Mouse (Mus musculus) hindbrain, embryonic 13.5 days (tissue): ENCODE results near the gene Pcf11. TPM values are rescaled to one million over a fixed set of nuclear protein-coding genes. Genes with fewer than 3 reads are reported as not detected.

Source experiments
- ATAC-seq: fragments of 200-750 bp; cut with Nextera tagmentation; 2 replicates; pipeline ENCODE4 v1.8.0; 2017; ENCODE audit warnings: moderate TSS enrichment; ENCODE audit not compliant: low FRiP score
- H3K27ac ChIP-seq: fragments of 300-500 bp; sonication (generic); 2 replicates; pipeline ENCODE4 v1.5.1; 2015; ENCODE audit warnings: inconsistent platforms, mild to moderate bottlenecking, moderate library complexity
- H3K27me3 ChIP-seq: fragments of 300-500 bp; sonication (generic); 2 replicates; pipeline ENCODE4 v1.6.1; 2015; ENCODE audit warnings: mild to moderate bottlenecking, inconsistent platforms
- H3K36me3 ChIP-seq: fragments of 300-500 bp; sonication (generic); 2 replicates; pipeline ENCODE4 v1.6.1; 2015; ENCODE audit warnings: mild to moderate bottlenecking, inconsistent platforms
- H3K4me1 ChIP-seq: fragments of 300-500 bp; sonication (generic); replicated peaks from 2 replicates; pipeline ENCODE4 v1.6.1; 2015; ENCODE audit warnings: inconsistent platforms
- H3K4me2 ChIP-seq: fragments of 300-500 bp; sonication (generic); 2 replicates; pipeline ENCODE4 v1.6.1; 2015; ENCODE audit warnings: inconsistent platforms, mild to moderate bottlenecking, moderate library complexity
- H3K4me3 ChIP-seq: fragments of 300-500 bp; sonication (generic); 2 replicates; pipeline ENCODE4 v1.5.1; 2015; ENCODE audit warnings: mild to moderate bottlenecking, inconsistent platforms
- H3K9ac ChIP-seq: fragments of 300-500 bp; sonication (generic); 2 replicates; pipeline ENCODE4 v1.6.1; 2015; ENCODE audit warnings: mild to moderate bottlenecking, inconsistent platforms
- H3K9me3 ChIP-seq: fragments of 300-500 bp; sonication (generic); 2 replicates; pipeline ENCODE4 v1.6.1; 2016; ENCODE audit warnings: inconsistent platforms
- WGBS: fragments of 180-500 bp; shearing (Covaris S2); methylation state at CpG from one replicate; pipeline ENCODE4 v1.1.7; 2015; 5-methylcytosine and 5-hydroxymethylcytosine counted together
- polyA plus RNA-seq: library from polyadenylated mRNA; unstranded; fragments of >200 nt; fragmentation: Nextera tagmentation; extraction: Ambion mirVana; gene quantifications from 2 replicates; pipeline ENCODE4 v1.2.1, GENCODE M21; 2015

The Pcf11 gene
- polyA plus RNA-seq = 22.2 and 23.1 TPM in 2 replicates

DNA sequence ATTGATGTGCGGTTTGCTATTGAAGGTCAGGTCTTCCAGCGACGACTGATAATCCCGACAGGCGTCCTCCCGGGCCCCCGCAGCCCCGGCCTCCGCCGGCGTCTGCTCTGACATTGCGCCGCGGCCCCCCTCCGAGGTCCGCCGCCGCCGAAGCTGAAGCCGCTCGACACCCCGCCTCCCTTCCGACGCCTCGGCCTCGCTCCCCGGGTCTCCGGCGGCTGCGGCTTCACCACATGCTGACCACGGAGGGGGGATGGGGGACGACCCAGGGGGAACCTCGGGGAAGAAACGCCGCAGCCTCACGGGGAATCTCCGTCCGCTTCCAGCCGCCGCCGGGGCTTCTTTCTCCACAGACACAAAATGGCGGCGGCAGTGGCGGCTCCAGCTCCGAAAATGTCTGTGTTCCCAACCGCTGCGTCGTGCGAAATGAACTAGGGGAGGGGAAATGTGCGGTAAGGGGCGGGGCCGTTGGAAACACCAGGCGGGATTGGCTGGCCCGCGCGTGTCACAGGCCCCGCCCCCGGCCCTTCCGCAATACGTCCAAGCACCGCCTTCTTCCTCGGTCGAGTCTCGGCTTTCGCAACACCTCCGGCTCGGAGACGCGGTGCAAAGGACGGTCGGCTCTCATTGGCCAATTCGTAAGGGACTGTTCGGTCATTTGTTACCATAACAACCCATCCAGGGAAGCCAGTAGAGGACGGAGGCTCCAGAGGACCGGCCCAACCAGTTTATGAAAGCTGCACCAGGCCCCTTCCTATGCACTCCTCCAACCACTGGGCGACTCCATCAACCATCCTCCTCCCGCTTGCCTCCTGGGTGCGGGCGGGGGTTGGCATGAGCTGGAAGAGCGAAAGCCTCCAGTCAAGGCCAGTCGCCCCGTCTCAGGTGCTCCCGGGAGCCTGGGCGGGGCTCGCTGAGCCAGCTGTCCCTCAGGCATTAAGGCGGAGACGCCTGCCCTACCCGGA lies at the start of gene Pcf11:
Pcf11 (minus strand) TSS at position 428 of the 965 bp plus-strand sequence.
- H3K4me1 ChIP-seq = peaks cover 19% of the 10 kb centered on the region
- under 1% methylated on average over 88 of the region's 88 CpGs for WGBS
- H3K9me3 ChIP-seq = no peaks in the 10 kb centered on the region
- no peaks in the 10 kb centered on the region for H3K27me3 ChIP-seq
- H3K4me2 ChIP-seq = peak within 1 kb of the TSS; percentile 86
- H3K27ac ChIP-seq = peak within 1 kb of the TSS; percentile 99
- ATAC-seq = peak; percentile 99
- H3K9ac ChIP-seq = peak within 1 kb of the TSS; percentile 97
- H3K36me3 ChIP-seq = 0 out of 2 replicates have a peak, but pooled peaks cover 3% of the 10 kb centered on the region
- peak within 1 kb of the TSS; percentile 99 for H3K4me3 ChIP-seq

DNA sequence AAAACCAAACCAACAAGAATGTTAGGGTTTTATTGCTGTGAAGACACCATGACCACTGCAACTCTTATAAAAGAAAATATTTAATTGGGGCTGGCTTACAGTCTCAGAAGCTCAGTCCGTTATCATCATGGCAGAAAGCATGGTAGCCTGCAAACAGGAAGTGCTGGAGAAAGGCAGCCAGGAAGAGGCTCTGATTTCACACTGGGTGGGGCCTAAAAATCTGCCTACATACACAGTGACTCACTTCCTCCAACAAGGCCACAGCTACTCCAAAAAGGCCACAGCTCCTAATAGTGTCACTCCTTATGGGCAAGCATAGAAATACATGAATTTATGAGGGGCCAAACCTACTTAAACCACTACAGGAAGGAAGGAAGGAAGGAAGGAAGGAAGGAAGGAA lies 45.3 kb upstream of the Pcf11 start:
- Histone ChIP-seq H3K4me1 (no peaks in the 10 kb centered on the region), H3K4me2 (no peak overlapping the region), H3K9me3 (no peaks in the 10 kb centered on the region), H3K27ac (no peak overlapping the region), H3K27me3 (no peaks in the 10 kb centered on the region), H3K9ac (no peak overlapping the region), H3K4me3 (no peak overlapping the region), H3K36me3 (no peaks in the 10 kb centered on the region)
- WGBS = 87% methylated on average over 1 of the region's 1 CpGs
- no peak for ATAC-seq

DNA sequence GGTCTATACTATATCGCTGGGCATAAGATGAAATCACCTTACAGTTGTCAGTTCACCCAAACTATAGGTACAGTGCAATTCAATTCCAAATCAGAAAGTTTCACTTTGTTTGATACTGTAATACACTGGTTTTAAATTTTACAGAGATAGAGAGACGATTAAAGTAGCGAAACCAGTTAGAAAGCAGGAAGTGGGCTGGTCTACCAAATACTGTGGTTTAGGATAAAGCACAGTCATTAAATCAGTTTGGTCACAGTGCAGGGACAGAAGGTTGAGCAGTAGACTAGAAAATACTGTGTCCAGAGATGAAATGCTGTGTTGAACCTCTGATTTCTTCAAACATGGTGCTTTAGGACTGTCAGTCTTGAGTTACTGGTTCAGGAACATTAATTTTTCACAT lies 41.9 kb upstream of the Pcf11 start:
- 90% methylated on average over 3 of the region's 3 CpGs for WGBS
- H3K4me3 ChIP-seq = no peak overlapping the region
- no peak overlapping the region for H3K4me2 ChIP-seq
- ATAC-seq = no peak
- no peak overlapping the region for H3K9ac ChIP-seq
- no peaks in the 10 kb centered on the region for H3K9me3 ChIP-seq
- no peaks in the 10 kb centered on the region for H3K27me3 ChIP-seq
- H3K27ac ChIP-seq = no peak overlapping the region
- no peaks in the 10 kb centered on the region for H3K36me3 ChIP-seq
- H3K4me1 ChIP-seq = 0 out of 2 replicates have a peak, but pooled peaks cover 2% of the 10 kb centered on the region

DNA sequence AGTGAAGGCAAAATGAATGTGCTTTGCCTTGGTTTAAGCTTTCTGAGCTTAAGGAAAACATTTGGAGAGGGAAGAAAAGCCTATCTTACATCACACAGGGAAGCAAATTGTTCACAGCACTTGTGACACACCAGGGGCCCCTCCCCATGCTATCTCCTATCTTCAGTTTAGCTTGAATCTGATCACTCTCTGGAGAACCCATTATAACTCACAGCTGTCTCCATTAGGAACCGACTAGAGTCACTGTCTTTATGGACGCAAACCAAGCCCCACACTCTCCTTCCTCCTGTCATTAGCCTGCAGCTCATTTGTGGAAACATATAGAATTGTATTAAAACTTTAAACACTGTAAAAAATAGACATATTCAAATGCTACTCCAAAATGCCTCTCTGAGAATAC lies 39.8 kb upstream of the Pcf11 start:
- WGBS = 44% methylated on average over 2 of the region's 2 CpGs

DNA sequence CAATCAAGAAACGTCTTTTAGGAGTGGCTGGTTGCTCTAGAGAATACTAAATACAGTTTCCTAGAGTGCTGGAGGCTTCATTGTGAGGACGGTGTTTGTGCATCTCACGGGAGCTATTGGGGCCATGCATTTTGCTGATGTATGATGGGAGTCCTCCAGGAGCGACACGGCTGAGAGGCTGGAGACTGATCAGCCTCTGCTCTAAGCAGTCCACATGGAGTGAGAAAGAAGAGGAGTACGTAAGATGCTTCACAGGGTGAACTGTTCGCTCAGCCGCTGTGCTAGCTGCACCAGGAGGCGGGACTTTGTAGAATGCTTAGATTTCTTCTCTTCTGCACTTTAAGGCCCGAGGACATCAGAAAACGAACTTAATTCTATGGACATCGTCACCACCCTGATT lies 37.0 kb upstream of the Pcf11 start:
- Histone ChIP-seq H3K27ac (no peak overlapping the region), H3K9ac (no peak overlapping the region), H3K4me3 (no peak overlapping the region), H3K4me2 (no peak overlapping the region), H3K27me3 (no peaks in the 10 kb centered on the region), H3K36me3 (no peaks in the 10 kb centered on the region), H3K4me1 (0 out of 2 replicates have a peak, but pooled peaks cover 3% of the 10 kb centered on the region), H3K9me3 (no peaks in the 10 kb centered on the region)
- no peak for ATAC-seq
- WGBS = 69% methylated on average over 12 of the region's 12 CpGs

More for the DNA sequence above, 39.8 kb upstream of the Pcf11 start:
- Histone ChIP-seq H3K9me3 (no peaks in the 10 kb centered on the region), H3K9ac (no peak overlapping the region), H3K4me2 (no peak overlapping the region), H3K36me3 (no peaks in the 10 kb centered on the region), H3K4me1 (0 out of 2 replicates have a peak, but pooled peaks cover 3% of the 10 kb centered on the region), H3K4me3 (no peak overlapping the region), H3K27ac (no peak overlapping the region), H3K27me3 (no peaks in the 10 kb centered on the region)
- ATAC-seq = no peak

DNA sequence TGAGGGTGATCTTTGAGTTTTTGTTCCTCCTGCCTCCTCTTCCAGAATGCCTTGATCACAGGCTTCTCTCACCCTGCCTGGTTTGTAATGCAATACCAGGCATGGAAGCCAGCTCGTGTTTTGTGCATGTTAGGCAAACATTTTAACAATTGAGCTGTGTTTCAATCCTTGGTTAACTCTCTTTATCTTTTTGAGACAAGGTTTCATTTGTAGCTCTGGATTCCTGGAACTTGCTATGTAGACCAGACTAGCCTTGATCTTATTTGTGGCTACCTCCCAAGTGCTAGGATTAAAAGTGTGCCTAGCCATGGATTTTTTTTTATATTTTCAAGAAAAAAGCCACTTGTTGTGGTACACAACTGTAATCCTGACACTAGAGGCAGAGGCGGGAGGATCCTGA lies 35.8 kb upstream of the Pcf11 start:
- H3K27me3 ChIP-seq = no peaks in the 10 kb centered on the region
- no peaks in the 10 kb centered on the region for H3K36me3 ChIP-seq
- H3K9ac ChIP-seq = no peak overlapping the region
- H3K9me3 ChIP-seq = no peaks in the 10 kb centered on the region
- H3K27ac ChIP-seq = no peak overlapping the region
- WGBS = 71% methylated on average over 2 of the region's 2 CpGs
- ATAC-seq = no peak
- 0 out of 2 replicates have a peak, but pooled peaks cover 3% of the 10 kb centered on the region for H3K4me1 ChIP-seq
- no peak overlapping the region for H3K4me2 ChIP-seq
- no peak overlapping the region for H3K4me3 ChIP-seq

DNA sequence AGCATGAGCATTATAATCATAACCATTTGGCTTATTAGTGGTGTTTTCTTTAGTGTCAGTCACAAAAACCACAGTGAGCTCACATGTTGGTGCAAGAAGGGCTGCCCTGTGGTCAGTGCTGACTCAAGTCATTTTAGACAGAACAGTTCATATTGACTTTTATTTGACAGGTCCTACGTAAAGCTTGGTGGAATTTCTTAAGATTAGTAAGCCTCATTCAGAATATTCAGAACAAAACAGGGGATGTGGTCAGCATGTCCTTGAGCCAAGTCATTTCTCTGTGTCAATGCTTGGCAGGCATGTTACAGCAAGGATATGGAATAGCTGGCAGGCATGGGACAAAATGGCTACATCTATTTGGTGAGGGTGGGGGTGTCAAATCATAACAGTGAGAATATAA lies 33.9 kb upstream of the Pcf11 start:
- ATAC-seq = no peak

DNA sequence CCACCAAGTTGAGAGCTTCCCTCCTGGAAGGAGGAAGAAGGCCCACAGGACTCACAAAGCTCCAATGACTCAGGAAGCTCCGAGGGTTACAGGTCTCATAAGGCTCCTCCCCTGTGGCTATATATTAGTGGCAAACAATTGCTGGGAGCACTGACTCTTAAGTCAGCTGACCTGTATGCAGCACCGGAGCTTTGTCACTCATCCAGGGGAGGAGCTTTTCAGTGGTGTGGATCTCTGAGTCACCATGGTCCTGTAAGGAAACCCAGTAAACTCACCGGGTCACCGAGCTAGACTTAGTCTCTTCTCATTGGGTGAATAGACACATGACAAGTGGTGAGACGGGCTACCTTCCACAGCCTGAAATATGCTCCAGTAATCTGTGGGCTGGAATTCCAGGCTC lies 29.0 kb upstream of the Pcf11 start:
- Histone ChIP-seq H3K4me1 (0 out of 2 replicates have a peak, but pooled peaks cover 3% of the 10 kb centered on the region), H3K4me3 (no peak overlapping the region), H3K36me3 (no peaks in the 10 kb centered on the region), H3K9ac (no peak overlapping the region), H3K4me2 (no peak overlapping the region), H3K27ac (no peak overlapping the region), H3K27me3 (no peaks in the 10 kb centered on the region), H3K9me3 (no peaks in the 10 kb centered on the region)
- ATAC-seq = no peak
- WGBS = 83% methylated on average over 5 of the region's 5 CpGs

More for the DNA sequence above, 33.9 kb upstream of the Pcf11 start:
- WGBS = 89% methylated on average over 1 of the region's 1 CpGs
- H3K36me3 ChIP-seq = no peaks in the 10 kb centered on the region
- H3K27ac ChIP-seq = no peak overlapping the region
- no peak overlapping the region for H3K4me3 ChIP-seq
- no peaks in the 10 kb centered on the region for H3K27me3 ChIP-seq
- H3K4me2 ChIP-seq = no peak overlapping the region
- H3K9me3 ChIP-seq = no peaks in the 10 kb centered on the region
- no peak overlapping the region for H3K9ac ChIP-seq
- 0 out of 2 replicates have a peak, but pooled peaks cover 3% of the 10 kb centered on the region for H3K4me1 ChIP-seq

DNA sequence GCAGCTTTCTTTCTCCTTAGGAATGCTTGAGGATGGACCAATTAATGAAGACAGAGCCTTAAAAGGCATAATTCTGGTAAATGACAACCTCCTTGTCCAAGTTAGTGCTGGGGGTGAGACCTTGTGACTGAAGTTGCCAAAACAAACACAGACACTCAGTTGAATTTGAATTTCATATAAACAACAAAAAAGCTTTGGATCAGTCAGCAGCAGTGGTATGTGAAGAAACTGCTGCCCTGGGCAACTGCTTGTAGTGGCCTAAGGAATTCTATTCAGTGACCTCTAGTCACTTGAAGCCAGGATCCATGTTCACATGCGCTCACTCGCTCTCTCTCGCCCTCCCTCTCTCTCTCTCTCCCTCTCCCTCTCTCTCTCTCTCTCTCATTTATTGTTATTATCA lies 26.7 kb upstream of the Pcf11 start:
- Histone ChIP-seq H3K27ac (no peak overlapping the region), H3K4me2 (no peak overlapping the region), H3K9ac (no peak overlapping the region), H3K4me1 (0 out of 2 replicates have a peak, but pooled peaks cover 3% of the 10 kb centered on the region), H3K27me3 (no peaks in the 10 kb centered on the region), H3K36me3 (no peaks in the 10 kb centered on the region), H3K9me3 (no peaks in the 10 kb centered on the region), H3K4me3 (no peak overlapping the region)
- 41% methylated on average over 3 of the region's 3 CpGs for WGBS
- ATAC-seq = no peak

DNA sequence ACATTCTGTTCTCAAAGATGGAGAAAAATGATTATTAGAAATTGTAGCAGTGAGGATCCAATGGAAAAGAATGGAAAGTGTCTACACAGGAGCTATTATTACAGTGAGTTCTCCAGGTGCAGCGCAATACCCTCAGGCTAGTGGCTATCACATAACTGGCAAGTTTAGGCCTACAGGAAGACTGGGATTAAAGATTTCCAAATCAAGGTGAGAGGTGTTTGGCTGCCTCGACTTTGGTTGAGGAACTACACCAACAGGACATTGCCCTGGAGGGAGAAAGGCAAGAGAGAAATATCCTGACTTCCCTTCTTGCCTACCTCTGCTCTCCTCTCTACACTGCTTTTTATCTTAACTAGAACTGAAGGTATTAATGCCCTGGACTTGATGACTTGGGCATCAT lies 19.4 kb upstream of the Pcf11 start:
- Histone ChIP-seq H3K27me3 (no peaks in the 10 kb centered on the region), H3K9ac (no peak overlapping the region), H3K27ac (no peak overlapping the region), H3K4me3 (no peak overlapping the region), H3K36me3 (no peaks in the 10 kb centered on the region), H3K9me3 (no peaks in the 10 kb centered on the region; the same call in 1 of the 2 replicates), H3K4me2 (no peak overlapping the region), H3K4me1 (no peaks in the 10 kb centered on the region)
- 92% methylated on average over 2 of the region's 2 CpGs for WGBS
- ATAC-seq = no peak

DNA sequence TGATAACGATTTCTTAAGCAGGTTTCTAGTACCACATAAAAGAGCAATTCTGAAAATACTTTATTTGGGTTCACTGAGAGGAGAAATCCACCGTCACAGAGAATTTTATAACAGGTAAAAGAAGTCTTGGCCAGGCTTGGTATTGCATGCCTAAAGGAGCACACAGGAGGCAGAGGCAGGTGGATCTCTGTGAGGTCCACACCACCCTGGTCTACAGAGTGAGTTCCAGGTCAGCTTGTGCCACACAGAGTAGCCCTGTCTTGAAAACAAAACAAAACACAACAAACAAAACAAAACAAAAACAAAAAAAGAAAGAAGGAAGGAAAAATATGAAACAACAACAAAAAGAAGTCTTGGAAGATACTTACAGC lies 18.6 kb upstream of the Pcf11 start:
- H3K27ac ChIP-seq = no peak overlapping the region
- 89% methylated on average over 2 of the region's 2 CpGs for WGBS
- no peaks in the 10 kb centered on the region for H3K4me1 ChIP-seq
- no peak for ATAC-seq
- H3K4me2 ChIP-seq = no peak overlapping the region
- no peaks in the 10 kb centered on the region for H3K36me3 ChIP-seq
- H3K9ac ChIP-seq = no peak overlapping the region
- no peak overlapping the region for H3K4me3 ChIP-seq
- no peaks in the 10 kb centered on the region for H3K27me3 ChIP-seq
- no peaks in the 10 kb centered on the region; the same call in 1 of the 2 replicates for H3K9me3 ChIP-seq

DNA sequence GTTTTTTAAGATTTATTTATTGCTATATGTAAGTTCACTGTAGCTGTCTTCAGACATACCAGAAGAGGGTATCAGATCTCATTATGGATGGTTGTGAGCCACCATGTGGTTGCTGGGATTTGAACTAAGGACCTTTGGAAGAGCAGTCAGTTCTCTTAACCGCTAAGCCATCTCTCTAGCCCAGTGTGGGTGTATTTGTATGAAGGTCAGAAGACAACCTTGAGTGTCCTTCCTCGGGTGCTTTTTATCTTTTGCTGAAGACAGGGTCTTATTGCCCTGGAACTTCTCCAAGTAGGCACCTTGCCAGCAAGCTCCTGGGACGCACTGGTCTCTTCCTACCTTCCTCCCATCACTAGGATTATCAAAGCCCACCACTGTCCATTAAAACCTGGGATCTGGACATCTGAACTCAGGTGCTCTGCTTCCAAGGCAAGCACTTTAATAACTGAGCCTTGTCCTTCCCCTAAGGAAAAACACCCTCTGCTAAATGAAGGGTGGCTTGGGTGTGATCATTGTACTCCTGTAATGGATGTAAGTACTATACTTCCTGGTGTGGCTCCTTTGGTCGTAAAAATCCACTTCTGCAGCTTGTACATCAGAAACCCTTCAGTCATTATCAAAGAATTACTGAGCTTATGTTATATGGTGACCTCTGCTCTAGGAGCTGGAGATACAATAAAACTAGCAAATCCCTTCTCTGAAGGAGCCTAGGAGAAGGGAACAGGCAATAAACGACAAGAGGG lies 18.0 kb upstream of the Pcf11 start:
- Histone ChIP-seq H3K27me3 (no peaks in the 10 kb centered on the region), H3K36me3 (no peaks in the 10 kb centered on the region), H3K4me1 (no peaks in the 10 kb centered on the region), H3K9ac (no peak overlapping the region), H3K27ac (no peak overlapping the region), H3K9me3 (no peaks in the 10 kb centered on the region; the same call in 1 of the 2 replicates), H3K4me2 (no peak overlapping the region), H3K4me3 (no peak overlapping the region)
- ATAC-seq = no peak
- WGBS = 82% methylated on average over 5 of the region's 5 CpGs
